Mouse (Mus musculus) kidney, postnatal 36 days (tissue): ENCODE measurements around the gene Dock11.

Source experiments
- DNase-seq, 2 experiments: peaks; one replicate each; pipeline ENCODE4 v3.0.0; 2021 to 2022; ENCODE audit warnings: mixed read lengths in 2 of 2

The Dock11 gene

GRCm38 (mm10) chrX:36111622-36112421 is 223.2 kb downstream of the Dock11 start, which contains the start of gene Il13ra1:
Il13ra1 (plus strand) TSS chrX:36112110.
- DNase-seq, result peak; percentile 65 to 82

- DNase-seq, result peak in 1 of 2 experiments; percentile 14
These were observed 223.8 kb downstream of the Dock11 start for GRCm38 (mm10) chrX:36112422-36112750.

- no peak for DNase-seq
These were observed 226.5 kb downstream of the Dock11 start for GRCm38 (mm10) chrX:36115171-36115570.
